Mouse (Mus musculus) heart, postnatal 0 days (tissue): ENCODE measurements around the gene Lrig1.

ENCODE experiments used
- CTCF ChIP-seq: IDR thresholded peaks from 2 replicates; pipeline ENCODE4 v1.5.1; 2016; ENCODE audit warnings: antibody characterized with exemption, control low read depth, low read depth
- EP300 ChIP-seq: IDR thresholded peaks from 2 replicates; pipeline ENCODE4 v1.6.1; 2016; ENCODE audit warnings: antibody characterized with exemption, low read depth

- no peak for TF ChIP-seq EP300
- TF ChIP-seq CTCF: no peak
These were observed 104.8 kb downstream of the Lrig1 start for GRCm38 (mm10) chr6:94595206-94595605.
